Mouse (Mus musculus): ENCODE measurements around the gene Smyd2. TPM values are rescaled to one million over a fixed set of nuclear protein-coding genes. Genes with fewer than 3 reads are reported as not detected.

Smyd2 gene
- polyA plus RNA-seq, 1 experiment from 2014 or later = 26.2 TPM

- H3K36me3 ChIP-seq (ENCODE audit: inconsistent target) = peaks cover 14% of the 10 kb centered on the region; the same call in 1 of the 2 replicates
- no peak overlapping the region for H3K4me3 ChIP-seq (ENCODE audit: inconsistent target)
- no peaks in the 10 kb centered on the region for H3K79me2 ChIP-seq (ENCODE audit: inconsistent target)
- WGBS (ENCODE audit: missing documents) = 95% methylated on average over 6 of the region's 6 CpGs
- no peak overlapping the region for H3K27ac ChIP-seq
These were observed 22.6 kb downstream of the Smyd2 start for GRCm38 (mm10) chr1:189899526-189899925.

- 94% methylated on average over 13 of the region's 13 CpGs for WGBS (ENCODE audit: missing documents)
- Histone ChIP-seq H3K27ac (no peak overlapping the region), H3K79me2 (ENCODE audit: inconsistent target) (no peaks in the 10 kb centered on the region), H3K4me3 (ENCODE audit: inconsistent target) (no peak overlapping the region), H3K36me3 (ENCODE audit: inconsistent target) (peaks cover 14% of the 10 kb centered on the region; the same call in 1 of the 2 replicates)
These were observed 23.5 kb downstream of the Smyd2 start for GRCm38 (mm10) chr1:189898708-189899107.

GRCm38 (mm10) chr1:189897861-189898260, 24.3 kb downstream of the Smyd2 start:
- H3K36me3 ChIP-seq (ENCODE audit: inconsistent target) = peaks cover 14% of the 10 kb centered on the region; the same call in 1 of the 2 replicates
- H3K27ac ChIP-seq = no peak overlapping the region
- 97% methylated on average over 9 of the region's 9 CpGs for WGBS (ENCODE audit: missing documents)

GRCm38 (mm10) chr1:189894191-189894590, 28.0 kb downstream of the Smyd2 start:
- Histone ChIP-seq H3K4me3 (ENCODE audit: inconsistent target) (no peak overlapping the region), H3K79me2 (ENCODE audit: inconsistent target) (no peaks in the 10 kb centered on the region), H3K36me3 (ENCODE audit: inconsistent target) (peaks cover 14% of the 10 kb centered on the region; the same call in 1 of the 2 replicates), H3K27ac (no peak overlapping the region)
- 96% methylated on average over 9 of the region's 9 CpGs for WGBS (ENCODE audit: missing documents)

More at GRCm38 (mm10) chr1:189897861-189898260, 24.3 kb downstream of the Smyd2 start:
- Histone ChIP-seq H3K79me2 (ENCODE audit: inconsistent target) (no peaks in the 10 kb centered on the region), H3K4me3 (ENCODE audit: inconsistent target) (no peak overlapping the region)

GRCm38 (mm10) chr1:189888749-189889148, 33.4 kb downstream of the Smyd2 start:
- Histone ChIP-seq H3K27ac (no peak overlapping the region), H3K79me2 (ENCODE audit: inconsistent target) (no peaks in the 10 kb centered on the region), H3K36me3 (ENCODE audit: inconsistent target) (no peaks in the 10 kb centered on the region), H3K4me3 (ENCODE audit: inconsistent target) (no peak overlapping the region)
- 91% methylated on average over 10 of the region's 10 CpGs for WGBS (ENCODE audit: missing documents)

- WGBS (ENCODE audit: missing documents) = 27% methylated on average over 7 of the region's 7 CpGs
- Histone ChIP-seq H3K36me3 (ENCODE audit: inconsistent target) (no peaks in the 10 kb centered on the region), H3K27ac (no peak overlapping the region), H3K79me2 (ENCODE audit: inconsistent target) (no peaks in the 10 kb centered on the region), H3K4me3 (ENCODE audit: inconsistent target) (no peak overlapping the region)
These were observed 34.6 kb downstream of the Smyd2 start for GRCm38 (mm10) chr1:189887518-189887917.

GRCm38 (mm10) chr1:189885975-189886374, 36.2 kb downstream of the Smyd2 start:
- Histone ChIP-seq H3K36me3 (ENCODE audit: inconsistent target) (no peaks in the 10 kb centered on the region), H3K79me2 (ENCODE audit: inconsistent target) (no peaks in the 10 kb centered on the region), H3K27ac (no peak overlapping the region), H3K4me3 (ENCODE audit: inconsistent target) (no peak overlapping the region)
- 94% methylated on average over 6 of the region's 6 CpGs for WGBS (ENCODE audit: missing documents)

GRCm38 (mm10) chr1:189884951-189885350, 37.2 kb downstream of the Smyd2 start:
- no peaks in the 10 kb centered on the region for H3K36me3 ChIP-seq (ENCODE audit: inconsistent target)
- no peak overlapping the region for H3K4me3 ChIP-seq (ENCODE audit: inconsistent target)
- 92% methylated on average over 13 of the region's 13 CpGs for WGBS (ENCODE audit: missing documents)
- H3K79me2 ChIP-seq (ENCODE audit: inconsistent target) = no peaks in the 10 kb centered on the region
- H3K27ac ChIP-seq = no peak overlapping the region

GRCm38 (mm10) chr1:189883531-189884170, 38.5 kb downstream of the Smyd2 start:
- 89% methylated on average over 18 of the region's 18 CpGs for WGBS (ENCODE audit: missing documents)
- no peak overlapping the region for H3K27ac ChIP-seq
- H3K4me3 ChIP-seq (ENCODE audit: inconsistent target) = no peak overlapping the region
- no peaks in the 10 kb centered on the region for H3K36me3 ChIP-seq (ENCODE audit: inconsistent target)
- H3K79me2 ChIP-seq (ENCODE audit: inconsistent target) = no peaks in the 10 kb centered on the region

- H3K27ac ChIP-seq = no peak overlapping the region
- no peaks in the 10 kb centered on the region for H3K36me3 ChIP-seq (ENCODE audit: inconsistent target)
- no peak overlapping the region for H3K4me3 ChIP-seq (ENCODE audit: inconsistent target)
- WGBS (ENCODE audit: missing documents) = 80% methylated on average over 7 of the region's 7 CpGs
- no peaks in the 10 kb centered on the region for H3K79me2 ChIP-seq (ENCODE audit: inconsistent target)
These were observed 39.3 kb downstream of the Smyd2 start for GRCm38 (mm10) chr1:189882886-189883285.

- 97% methylated on average over 14 of the region's 14 CpGs for WGBS (ENCODE audit: missing documents)
- no peaks in the 10 kb centered on the region for H3K79me2 ChIP-seq (ENCODE audit: inconsistent target)
- H3K4me3 ChIP-seq (ENCODE audit: inconsistent target) = no peak overlapping the region
- no peaks in the 10 kb centered on the region for H3K36me3 ChIP-seq (ENCODE audit: inconsistent target)
- no peak overlapping the region for H3K27ac ChIP-seq
These were observed 41.4 kb downstream of the Smyd2 start for GRCm38 (mm10) chr1:189880745-189881144.

GRCm38 (mm10) chr1:189879965-189880364, 42.2 kb downstream of the Smyd2 start:
- Histone ChIP-seq H3K36me3 (ENCODE audit: inconsistent target) (no peaks in the 10 kb centered on the region), H3K79me2 (ENCODE audit: inconsistent target) (no peaks in the 10 kb centered on the region), H3K4me3 (ENCODE audit: inconsistent target) (no peak overlapping the region), H3K27ac (no peak overlapping the region)
- WGBS (ENCODE audit: missing documents) = 85% methylated on average over 8 of the region's 8 CpGs

GRCm38 (mm10) chr1:189879212-189879611, 43.0 kb downstream of the Smyd2 start:
- Histone ChIP-seq H3K4me3 (ENCODE audit: inconsistent target) (no peak overlapping the region), H3K27ac (no peak overlapping the region), H3K36me3 (ENCODE audit: inconsistent target) (no peaks in the 10 kb centered on the region), H3K79me2 (ENCODE audit: inconsistent target) (no peaks in the 10 kb centered on the region)
- 80% methylated on average over 2 of the region's 2 CpGs for WGBS (ENCODE audit: missing documents)

- Histone ChIP-seq H3K27ac (no peak overlapping the region), H3K79me2 (ENCODE audit: inconsistent target) (no peaks in the 10 kb centered on the region), H3K4me3 (ENCODE audit: inconsistent target) (no peak overlapping the region), H3K36me3 (ENCODE audit: inconsistent target) (no peaks in the 10 kb centered on the region)
- 91% methylated on average over 8 of the region's 8 CpGs for WGBS (ENCODE audit: missing documents)
These were observed 46.0 kb downstream of the Smyd2 start for GRCm38 (mm10) chr1:189876162-189876561.

GRCm38 (mm10) chr1:189875439-189875861, 46.7 kb downstream of the Smyd2 start:
- Histone ChIP-seq H3K79me2 (ENCODE audit: inconsistent target) (no peaks in the 10 kb centered on the region), H3K36me3 (ENCODE audit: inconsistent target) (no peaks in the 10 kb centered on the region), H3K4me3 (ENCODE audit: inconsistent target) (no peak overlapping the region), H3K27ac (no peak overlapping the region)
- WGBS (ENCODE audit: missing documents) = 68% methylated on average over 6 of the region's 6 CpGs

- Histone ChIP-seq H3K4me3 (ENCODE audit: inconsistent target) (no peak overlapping the region), H3K36me3 (ENCODE audit: inconsistent target) (no peaks in the 10 kb centered on the region), H3K27ac (no peak overlapping the region), H3K79me2 (ENCODE audit: inconsistent target) (no peaks in the 10 kb centered on the region)
- 92% methylated on average over 8 of the region's 8 CpGs for WGBS (ENCODE audit: missing documents)
These were observed 48.6 kb downstream of the Smyd2 start for GRCm38 (mm10) chr1:189873591-189873990.

All from macrophage (primary cell).